Mouse (Mus musculus): ENCODE results near the gene Gm28035. TPM values are rescaled to one million over a fixed set of nuclear protein-coding genes. Genes with fewer than 3 reads are reported as not detected.

The Gm28035 gene
- polyA plus RNA-seq, 1 experiment from 2014 or later = 0.25 TPM

- Histone ChIP-seq H3K27ac (no peak overlapping the region), H3K4me2 (no peak overlapping the region), H3K9me3 (no peaks in the 10 kb centered on the region), H3K4me3 (no peak overlapping the region), H3K9ac (no peak overlapping the region), H3K4me1 (peaks cover 2% of the 10 kb centered on the region; the same call in 1 of the 2 replicates), H3K36me3 (no peaks in the 10 kb centered on the region), H3K27me3 (no peaks in the 10 kb centered on the region)
- 59% methylated on average over 6 of the region's 6 CpGs for WGBS
- ATAC-seq (ENCODE audit: borderline replicate concordance, extremely low read depth, low FRiP score, low TSS enrichment) = no peak
These were observed 28.8 kb upstream of the Gm28035 start for GRCm38 (mm10) chr2:30211408-30212168.

GRCm38 (mm10) chr2:30212169-30212545 lies 28.2 kb upstream of the Gm28035 start:
- no peak for ATAC-seq (ENCODE audit: borderline replicate concordance, extremely low read depth, low FRiP score, low TSS enrichment)
- 62% methylated on average over 4 of the region's 4 CpGs for WGBS
- no peak overlapping the region for H3K9ac ChIP-seq
- H3K4me3 ChIP-seq = no peak overlapping the region
- no peak overlapping the region for H3K4me2 ChIP-seq
- no peaks in the 10 kb centered on the region for H3K27me3 ChIP-seq
- H3K4me1 ChIP-seq = no peaks in the 10 kb centered on the region
- H3K27ac ChIP-seq = no peak overlapping the region
- H3K36me3 ChIP-seq = no peaks in the 10 kb centered on the region
- no peaks in the 10 kb centered on the region for H3K9me3 ChIP-seq

- no peak for ATAC-seq (ENCODE audit: borderline replicate concordance, extremely low read depth, low FRiP score, low TSS enrichment)
- Histone ChIP-seq H3K27ac (no peak overlapping the region), H3K9me3 (no peaks in the 10 kb centered on the region), H3K27me3 (no peaks in the 10 kb centered on the region), H3K4me2 (no peak overlapping the region), H3K4me1 (no peaks in the 10 kb centered on the region), H3K4me3 (no peak overlapping the region), H3K36me3 (no peaks in the 10 kb centered on the region), H3K9ac (no peak overlapping the region)
- WGBS = 54% methylated on average over 1 of the region's 1 CpGs
These were observed 27.4 kb upstream of the Gm28035 start for GRCm38 (mm10) chr2:30212951-30213350.

- H3K36me3 ChIP-seq = no peaks in the 10 kb centered on the region
- no peak overlapping the region for H3K4me2 ChIP-seq
- H3K9ac ChIP-seq = no peak overlapping the region
- no peak for ATAC-seq (ENCODE audit: borderline replicate concordance, extremely low read depth, low FRiP score, low TSS enrichment)
- no peak overlapping the region for H3K4me3 ChIP-seq
- WGBS = 80% methylated on average over 3 of the region's 3 CpGs
- H3K9me3 ChIP-seq = no peaks in the 10 kb centered on the region
- no peak overlapping the region for H3K27ac ChIP-seq
- no peaks in the 10 kb centered on the region for H3K4me1 ChIP-seq
- no peaks in the 10 kb centered on the region for H3K27me3 ChIP-seq
These were observed 25.6 kb upstream of the Gm28035 start for GRCm38 (mm10) chr2:30214745-30215144.

- Histone ChIP-seq H3K4me2 (no peak overlapping the region), H3K4me1 (no peaks in the 10 kb centered on the region), H3K27me3 (no peaks in the 10 kb centered on the region), H3K36me3 (no peaks in the 10 kb centered on the region), H3K9me3 (no peaks in the 10 kb centered on the region), H3K27ac (no peak overlapping the region), H3K4me3 (no peak overlapping the region), H3K9ac (no peak overlapping the region)
- 51% methylated on average over 6 of the region's 6 CpGs for WGBS
- no peak for ATAC-seq (ENCODE audit: borderline replicate concordance, extremely low read depth, low FRiP score, low TSS enrichment)
These were observed 24.9 kb upstream of the Gm28035 start for GRCm38 (mm10) chr2:30215493-30215892.

- Histone ChIP-seq H3K27ac (no peak overlapping the region), H3K36me3 (no peaks in the 10 kb centered on the region), H3K4me3 (no peak overlapping the region), H3K9ac (no peak overlapping the region), H3K4me2 (no peak overlapping the region), H3K4me1 (no peaks in the 10 kb centered on the region), H3K27me3 (no peaks in the 10 kb centered on the region), H3K9me3 (no peaks in the 10 kb centered on the region)
- no peak for ATAC-seq (ENCODE audit: borderline replicate concordance, extremely low read depth, low FRiP score, low TSS enrichment)
- WGBS = 95% methylated on average over 5 of the region's 5 CpGs
These were observed 24.1 kb upstream of the Gm28035 start for GRCm38 (mm10) chr2:30216293-30216692.

- ATAC-seq (ENCODE audit: borderline replicate concordance, extremely low read depth, low FRiP score, low TSS enrichment) = no peak
- Histone ChIP-seq H3K4me3 (no peak overlapping the region), H3K9me3 (peaks cover 1% of the 10 kb centered on the region; the same call in 1 of the 2 replicates), H3K4me1 (peaks cover 32% of the 10 kb centered on the region), H3K36me3 (peaks cover 3% of the 10 kb centered on the region; the same call in 1 of the 2 replicates), H3K27me3 (no peaks in the 10 kb centered on the region), H3K27ac (no peak overlapping the region), H3K4me2 (no peak overlapping the region), H3K9ac (no peak overlapping the region)
- WGBS = 82% methylated on average over 5 of the region's 5 CpGs
These were observed 4.8 kb upstream of the Gm28035 start for GRCm38 (mm10) chr2:30235593-30235992.

- Histone ChIP-seq H3K36me3 (peaks cover 14% of the 10 kb centered on the region), H3K4me3 (peak overlapping the region; percentile 89), H3K27ac (peak overlapping the region; percentile 74), H3K4me2 (peak overlapping the region; percentile 88), H3K27me3 (no peaks in the 10 kb centered on the region), H3K9ac (peak overlapping the region; percentile 62), H3K4me1 (peaks cover 41% of the 10 kb centered on the region), H3K9me3 (no peaks in the 10 kb centered on the region)
- WGBS = 2% methylated on average over 18 of the region's 18 CpGs
- ATAC-seq (ENCODE audit: borderline replicate concordance, extremely low read depth, low FRiP score, low TSS enrichment) = no peak
These were observed 3.8 kb upstream of the Gm28035 start for GRCm38 (mm10) chr2:30236426-30237198.

DNA sequence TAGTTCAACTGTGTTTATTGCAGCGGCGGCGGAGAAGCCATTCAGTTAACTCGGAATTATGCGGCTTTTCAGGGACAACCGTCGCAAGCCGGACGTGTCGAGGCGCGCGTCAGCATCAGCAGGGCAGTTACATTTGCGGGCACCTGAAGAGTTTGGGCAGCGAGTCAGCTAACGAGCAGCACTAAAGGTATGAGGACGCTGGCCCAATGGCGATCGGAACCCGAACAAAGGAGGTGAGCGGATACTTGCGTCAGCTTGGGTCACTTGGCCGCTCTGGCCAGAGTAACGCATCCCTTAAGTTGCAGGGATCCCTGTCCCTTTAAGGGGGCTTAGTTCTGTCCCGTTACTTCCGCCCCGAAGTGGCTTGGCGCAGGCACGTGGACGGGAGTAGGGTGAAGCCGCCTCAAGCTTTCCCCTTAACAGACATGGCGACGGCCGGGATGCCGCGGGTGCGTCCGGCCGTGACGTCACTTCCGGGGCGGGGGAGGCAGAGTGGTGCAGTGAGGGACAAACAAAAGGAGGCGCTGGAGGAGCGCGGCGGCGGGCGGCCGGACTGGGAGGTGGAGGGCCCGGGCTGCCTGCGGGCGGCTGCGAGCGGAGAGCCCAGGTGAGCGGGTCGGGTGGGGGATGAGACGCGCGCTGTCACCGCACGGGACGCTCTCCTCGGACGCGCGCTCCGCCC lies 3.0 kb upstream of the Gm28035 start, which contains the start of gene Lrrc8a:
TSS of gene Lrrc8a (plus strand) at position 517 of the 682 bp plus-strand sequence.
- peak within 1 kb of the TSS; percentile 85 for H3K9ac ChIP-seq
- H3K4me1 ChIP-seq = peaks cover 46% of the 10 kb centered on the region
- peak within 1 kb of the TSS; percentile 92 for H3K27ac ChIP-seq
- under 1% methylated on average over 63 of the region's 67 CpGs for WGBS
- H3K4me2 ChIP-seq = peak within 1 kb of the TSS; percentile 88
- peaks cover 16% of the 10 kb centered on the region for H3K36me3 ChIP-seq
- H3K27me3 ChIP-seq = no peaks in the 10 kb centered on the region
- no peaks in the 10 kb centered on the region for H3K9me3 ChIP-seq
- ATAC-seq (ENCODE audit: borderline replicate concordance, extremely low read depth, low FRiP score, low TSS enrichment) = peak; percentile 95
- peak within 1 kb of the TSS; percentile 89 for H3K4me3 ChIP-seq

- under 1% methylated on average over 39 of the region's 42 CpGs for WGBS
- peak; percentile 89 for ATAC-seq (ENCODE audit: borderline replicate concordance, extremely low read depth, low FRiP score, low TSS enrichment)
- Histone ChIP-seq H3K4me2 (peak overlapping the region; percentile 88), H3K9ac (peak overlapping the region; percentile 85), H3K27ac (peak overlapping the region; percentile 92), H3K4me3 (peak overlapping the region; percentile 89), H3K36me3 (peaks cover 16% of the 10 kb centered on the region), H3K4me1 (peaks cover 49% of the 10 kb centered on the region), H3K27me3 (no peaks in the 10 kb centered on the region), H3K9me3 (no peaks in the 10 kb centered on the region)
These were observed 2.5 kb upstream of the Gm28035 start for GRCm38 (mm10) chr2:30237881-30238280.

GRCm38 (mm10) chr2:30238906-30239465 lies 1.4 kb upstream of the Gm28035 start:
- H3K4me2 ChIP-seq = peak overlapping the region; percentile 88
- WGBS = 62% methylated on average over 3 of the region's 3 CpGs

More at GRCm38 (mm10) chr2:30238906-30239465, 1.4 kb upstream of the Gm28035 start:
- Histone ChIP-seq H3K27ac (peak overlapping the region; percentile 54), H3K4me1 (peaks cover 59% of the 10 kb centered on the region), H3K9ac (peak overlapping the region; percentile 85; the same call in 1 of the 2 replicates), H3K27me3 (no peaks in the 10 kb centered on the region), H3K36me3 (peaks cover 21% of the 10 kb centered on the region), H3K4me3 (peak overlapping the region; percentile 89), H3K9me3 (no peaks in the 10 kb centered on the region)
- no peak for ATAC-seq (ENCODE audit: borderline replicate concordance, extremely low read depth, low FRiP score, low TSS enrichment)
